Mouse (Mus musculus) layer of hippocampus, adult 11-12 months (tissue): ENCODE results near the gene Pla2g3.
A peak's percentile ranks its signal among the peaks of the same experiment; 100 is the strongest.

Source experiments
- DNase-seq: peaks from one replicate; pipeline ENCODE4 v3.0.0; 2022; ENCODE audit warnings: low spot score

The Pla2g3 gene

GRCm38 (mm10) chr11:3487952-3488570 lies at the start of gene Pla2g3:
TSS of gene Pla2g3 (plus strand) at chr11:3488284.
- DNase-seq, result peak; percentile 19

DNA sequence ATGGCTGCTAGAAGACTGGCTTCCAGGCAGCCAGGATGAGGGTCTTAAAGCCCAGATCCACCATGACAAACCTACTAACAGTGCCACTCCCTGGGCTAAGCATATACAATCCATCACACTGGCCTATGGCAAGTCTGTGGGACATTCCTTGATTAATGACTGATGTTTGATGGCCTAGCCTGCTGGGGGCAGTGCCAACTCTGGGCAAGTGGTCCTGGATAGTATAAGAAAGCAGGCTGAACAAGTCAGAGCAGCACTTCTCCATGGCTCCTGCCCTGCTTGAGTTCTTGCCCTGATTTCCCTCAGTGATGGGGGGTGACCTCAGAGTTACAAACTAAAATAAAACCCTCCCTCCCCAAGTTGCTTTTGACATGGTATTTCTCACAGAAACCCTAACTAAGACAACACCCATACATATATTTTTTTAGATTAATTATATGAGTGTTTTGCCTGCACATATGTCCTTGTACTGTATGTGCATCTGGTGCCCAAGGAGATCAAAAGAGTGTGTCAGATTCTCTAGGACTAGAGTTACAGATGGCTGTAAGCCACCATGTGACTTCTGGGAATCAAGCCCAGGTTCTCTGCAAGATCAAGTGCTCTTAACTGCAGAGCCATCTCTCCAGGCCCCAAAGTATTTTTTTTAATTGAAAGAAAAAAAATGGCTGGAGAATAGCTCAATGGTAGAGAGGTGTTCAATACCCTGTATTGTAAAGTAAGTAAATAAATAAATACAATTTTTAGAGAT lies 46.2 kb upstream of the Pla2g3 start:
- no peak for DNase-seq

DNA sequence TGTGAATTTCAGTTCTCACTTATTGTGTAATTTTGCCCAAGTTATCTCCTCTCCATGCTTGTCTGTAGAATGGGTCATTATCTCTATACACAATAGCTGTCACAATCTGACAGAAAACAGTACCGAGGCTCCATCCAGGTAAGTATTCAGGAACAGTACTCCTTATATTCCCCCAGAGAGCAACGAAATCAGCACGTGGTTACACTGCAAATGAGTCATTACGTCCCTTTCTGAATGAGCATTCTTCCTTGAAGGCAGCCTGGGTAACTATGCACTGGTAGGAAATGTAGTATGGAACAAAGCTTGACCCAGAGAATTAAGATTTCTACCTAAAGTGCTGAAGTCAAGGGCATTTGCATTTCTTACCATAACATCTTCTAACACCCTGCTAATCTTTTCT lies 45.4 kb upstream of the Pla2g3 start:
- no peak for DNase-seq

DNA sequence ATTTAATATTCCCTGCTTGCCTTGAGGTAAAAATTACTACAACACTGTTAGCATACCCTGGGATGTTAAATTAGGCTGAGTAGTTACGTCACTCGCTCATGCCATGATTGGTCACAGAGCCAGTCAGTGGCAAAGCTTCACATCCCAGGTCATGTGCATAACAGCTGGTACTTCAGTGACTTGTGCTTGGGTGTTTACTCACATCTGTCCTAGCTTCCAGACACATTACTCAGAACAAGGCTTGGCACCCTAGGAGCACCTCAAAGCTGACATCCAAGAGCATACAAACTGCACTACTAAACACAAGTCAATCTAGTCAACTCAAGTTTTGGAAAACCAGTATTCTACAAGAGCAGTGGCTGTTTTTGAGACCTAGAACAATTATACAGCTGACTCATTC lies 45.0 kb upstream of the Pla2g3 start:
- no peak for DNase-seq

DNA sequence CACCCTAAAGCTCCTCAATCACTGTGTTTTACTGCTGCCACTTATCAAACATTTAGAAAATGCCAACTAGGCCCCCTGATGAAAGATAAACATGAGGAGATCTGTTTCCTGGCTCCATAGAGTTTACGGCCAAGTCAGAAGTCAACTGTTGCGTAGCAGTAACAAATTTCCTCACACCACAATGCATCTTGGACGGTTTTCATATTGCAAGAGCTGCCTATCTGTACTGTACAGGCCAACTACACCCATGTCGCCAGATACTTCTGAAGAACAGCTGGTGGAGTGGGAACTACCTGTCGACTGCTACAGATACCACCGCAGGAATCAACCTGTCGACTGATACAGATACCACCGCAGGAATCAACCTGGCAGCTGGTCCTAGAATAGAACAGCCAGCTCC lies 43.2 kb upstream of the Pla2g3 start:
- no peak for DNase-seq

DNA sequence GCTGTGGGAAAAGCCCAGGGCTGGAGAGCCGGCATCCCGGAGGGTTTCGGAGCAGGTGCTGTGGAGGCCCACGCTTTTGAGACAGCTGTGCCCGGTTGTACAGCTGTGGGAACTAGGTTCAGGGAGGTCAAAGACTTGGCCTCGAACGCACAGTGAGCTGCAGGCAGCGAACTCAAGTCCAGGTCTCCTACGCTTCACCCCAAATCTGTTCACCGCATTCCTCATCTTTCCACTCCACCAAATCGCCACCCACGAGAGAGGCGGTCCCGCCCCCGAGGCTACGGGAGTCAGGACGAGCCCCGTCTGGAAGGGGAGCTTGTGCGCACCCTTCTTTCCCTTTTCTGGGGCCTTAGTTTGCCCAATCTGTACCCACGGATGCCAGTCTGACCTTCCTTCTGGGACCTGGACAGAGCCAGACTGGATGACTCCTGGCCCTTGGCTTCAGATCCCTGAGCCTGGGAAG lies 36.4 kb upstream of the Pla2g3 start:
- peak; percentile 58 for DNase-seq

GRCm38 (mm10) chr11:3452167-3452639 lies 35.9 kb upstream of the Pla2g3 start, which contains the start of gene Rnf185:
TSS of gene Rnf185 (minus strand) at chr11:3452363.
- peak; percentile 93 for DNase-seq

GRCm38 (mm10) chr11:3452769-3453168 lies 35.3 kb upstream of the Pla2g3 start:
- peak; percentile 31 for DNase-seq

DNA sequence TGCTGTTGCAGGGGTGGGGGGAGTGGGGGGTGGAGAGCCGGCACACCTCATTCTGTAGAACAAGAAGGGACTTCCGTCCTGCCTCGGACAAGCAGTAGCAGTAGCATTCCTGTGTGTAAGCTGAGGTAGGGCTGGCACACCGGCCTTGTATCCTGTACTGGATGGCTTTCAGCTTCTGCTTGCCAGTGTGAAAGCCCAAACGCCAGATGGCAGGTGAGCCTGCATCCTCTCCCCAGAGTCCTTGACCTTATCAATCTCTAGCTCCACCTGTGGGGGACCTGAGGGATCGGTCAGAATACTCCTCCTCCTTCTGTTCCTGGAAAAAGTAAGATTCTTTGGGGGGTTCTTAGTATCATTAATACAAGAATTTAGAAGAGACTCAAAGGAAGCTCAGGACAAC lies 34.6 kb upstream of the Pla2g3 start:
- no peak for DNase-seq

- no peak for DNase-seq
These were observed 33.6 kb upstream of the Pla2g3 start for GRCm38 (mm10) chr11:3454506-3454905.

DNA sequence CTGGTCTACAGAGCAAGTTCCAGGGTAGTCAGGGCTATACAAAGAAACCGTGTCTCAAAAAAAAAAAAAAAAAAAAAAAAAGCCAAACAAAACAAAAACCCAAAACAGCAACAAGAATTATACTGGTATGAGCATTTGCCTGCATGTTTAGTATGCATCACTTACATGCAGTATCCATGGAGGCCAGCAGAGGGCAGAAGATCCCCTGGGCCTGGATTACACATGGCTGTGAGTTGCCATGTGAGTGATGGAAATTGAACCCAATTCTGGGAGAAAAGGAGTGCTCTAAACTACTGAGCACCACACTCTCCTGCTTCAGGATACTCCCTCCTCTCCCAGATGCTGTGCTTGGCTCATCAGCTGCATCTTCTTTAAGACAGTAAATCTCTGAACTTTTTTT lies 31.7 kb upstream of the Pla2g3 start:
- DNase-seq, result peak; percentile 83

GRCm38 (mm10) chr11:3458428-3459104 lies 29.5 kb upstream of the Pla2g3 start:
- no peak for DNase-seq

DNA sequence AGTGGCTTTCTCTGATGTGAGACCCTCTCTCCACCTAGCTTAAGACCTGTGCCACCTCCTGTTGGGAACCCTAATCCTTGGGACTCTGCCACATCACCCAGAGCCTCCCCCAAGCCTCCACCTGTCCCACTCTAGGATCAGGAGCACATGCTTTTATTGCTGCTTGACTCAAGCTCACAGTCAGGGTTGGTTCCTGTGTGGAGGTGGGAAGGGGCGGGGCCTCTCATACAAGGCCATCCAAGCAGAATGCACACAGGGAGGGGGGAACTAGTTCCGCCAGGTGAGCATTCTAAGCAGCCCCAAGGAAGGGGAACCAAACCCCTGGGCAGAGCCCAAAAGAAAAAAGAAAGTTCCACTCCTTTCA lies 29.0 kb upstream of the Pla2g3 start:
- DNase-seq, result no peak

DNA sequence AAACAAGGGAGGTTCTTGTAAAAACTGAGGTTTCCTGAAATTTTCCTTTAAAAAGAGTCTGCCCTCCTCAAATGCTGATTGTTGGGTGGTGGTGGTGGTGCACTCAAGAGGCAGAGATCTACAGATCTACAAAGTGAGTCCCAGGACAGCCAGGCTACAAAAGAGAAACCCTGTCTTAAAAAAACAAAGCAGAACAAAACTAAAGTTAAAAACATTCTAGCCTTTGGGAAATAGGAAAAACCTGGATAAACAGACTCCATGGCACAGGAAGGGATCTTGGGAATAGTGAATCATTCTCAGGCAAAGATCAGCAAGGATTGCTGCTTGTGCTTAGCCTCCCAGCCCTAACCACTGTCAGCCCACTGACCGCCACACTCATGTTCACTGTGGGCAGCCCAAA lies 25.2 kb upstream of the Pla2g3 start:
- DNase-seq, result no peak

- DNase-seq, result no peak
These were observed 16.6 kb upstream of the Pla2g3 start for GRCm38 (mm10) chr11:3471448-3471850.

DNA sequence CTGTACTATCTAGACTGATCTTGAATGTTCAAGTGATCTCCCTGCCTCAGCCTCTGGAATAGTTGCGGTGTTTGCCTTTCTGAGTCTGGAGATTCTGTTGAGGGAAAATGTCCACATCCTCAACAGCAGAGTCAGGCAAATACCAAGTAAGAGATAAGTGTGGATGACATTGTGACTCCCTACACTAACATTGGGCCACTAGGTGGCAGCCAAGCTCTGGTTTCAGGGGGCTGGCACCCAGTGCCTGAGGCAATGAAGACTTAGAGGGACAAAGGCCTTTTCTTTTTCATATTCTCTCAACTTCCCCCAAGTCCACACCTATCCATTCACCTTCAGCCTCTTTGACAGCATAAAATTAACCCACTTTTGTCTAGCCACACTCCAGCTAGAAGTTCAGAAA lies 15.6 kb upstream of the Pla2g3 start:
- peak; percentile 90 for DNase-seq

GRCm38 (mm10) chr11:3474480-3475115 lies 13.5 kb upstream of the Pla2g3 start:
- DNase-seq, result no peak

- DNase-seq, result no peak
These were observed 12.6 kb upstream of the Pla2g3 start for GRCm38 (mm10) chr11:3475489-3475888.

- DNase-seq, result peak; percentile 68
These were observed 4.0 kb upstream of the Pla2g3 start for GRCm38 (mm10) chr11:3483980-3484642.

DNA sequence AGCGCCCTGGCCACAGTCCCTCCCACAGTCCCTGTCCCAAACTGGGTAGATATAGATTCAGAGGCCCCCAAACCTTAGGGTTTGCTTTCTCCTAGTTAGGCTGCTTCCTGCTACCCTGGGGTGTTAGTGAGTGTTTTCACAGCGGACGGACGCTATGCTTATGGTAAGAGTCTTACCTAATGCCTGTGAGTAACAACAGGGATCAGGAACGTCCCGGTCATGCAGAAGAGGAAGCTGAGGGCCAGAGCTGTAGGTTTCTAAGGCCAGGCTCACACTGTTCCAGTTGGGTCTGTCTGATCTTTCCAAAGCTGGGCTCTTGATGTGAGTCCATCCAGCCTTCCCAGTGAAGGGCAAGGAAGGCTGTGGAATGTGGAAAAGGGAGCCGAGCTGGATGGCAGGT lies 1.7 kb upstream of the Pla2g3 start:
- DNase-seq, result no peak

DNA sequence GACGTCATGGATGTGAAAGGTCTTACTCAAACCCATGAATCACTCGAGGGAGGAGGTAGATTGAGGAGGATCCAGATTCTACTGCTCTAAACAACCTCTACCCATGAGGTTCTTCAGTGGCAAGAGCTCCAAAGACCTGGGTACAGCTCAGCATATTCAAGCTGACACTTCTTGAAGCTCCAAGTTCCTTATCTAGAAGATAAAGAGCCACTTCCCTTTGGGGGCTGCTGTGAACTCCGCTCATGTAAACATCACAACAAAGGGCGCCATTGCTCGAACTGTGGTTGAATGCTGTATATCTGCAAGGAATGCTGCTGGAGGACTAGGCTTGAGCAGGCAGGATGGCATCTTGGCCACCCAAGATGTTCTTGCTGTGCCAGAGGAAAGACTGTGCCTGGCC lies 952 bp downstream of the Pla2g3 start:
- DNase-seq, result no peak

GRCm38 (mm10) chr11:3492748-3493147 lies 4.7 kb downstream of the Pla2g3 start:
- no peak for DNase-seq
